Mouse (Mus musculus) MEL (cell line): ENCODE measurements around the gene Fam81a. TPM values are rescaled to one million over a fixed set of nuclear protein-coding genes. Genes with fewer than 3 reads are reported as not detected.

ENCODE experiments used
- DNase-seq: peaks from one replicate; pipeline ENCODE4 v3.0.0; 2011; ENCODE audit warnings: low read depth, low spot score
- H3K27ac ChIP-seq: 2 replicates; pipeline ENCODE4 v1.5.1; 2012; ENCODE audit warnings: low read depth, mild to moderate bottlenecking, control low read depth, low read length, moderate library complexity; ENCODE audit not compliant: control insufficient read depth
- H3K27me3 ChIP-seq, 2 experiments: fragments of 150-350 bp in 1 of 2; sonication (generic) in 1 of 2; 2 replicates each; pipeline ENCODE4 v1.6.1; 2012; ENCODE audit warnings: low read length in 2 of 2, mild to moderate bottlenecking in 2 of 2, improper control_type of control experiment in 1 of 2, moderate library complexity in 1 of 2; ENCODE audit not compliant: insufficient read depth in 2 of 2, control insufficient read depth in 1 of 2
- H3K36me3 ChIP-seq, 2 experiments: 2 replicates each; pipeline ENCODE4 v1.6.1; 2012 to 2014; ENCODE audit warnings: low read length in 2 of 2, improper control_type of control experiment in 1 of 2, inconsistent platforms in 1 of 2, mild to moderate bottlenecking in 1 of 2; ENCODE audit not compliant: insufficient read depth in 2 of 2, control insufficient read depth in 1 of 2
- H3K4me1 ChIP-seq, 2 experiments: fragments of 150-350 bp in 1 of 2; sonication (generic) in 1 of 2; 2 replicates each; pipeline ENCODE4 v1.6.1; 2012; ENCODE audit warnings: low read length in 2 of 2, improper control_type of control experiment in 1 of 2, mild to moderate bottlenecking in 1 of 2; ENCODE audit not compliant: insufficient read depth in 2 of 2, control insufficient read depth in 1 of 2
- H3K4me3 ChIP-seq, 2 experiments: fragments of 150-350 bp in 1 of 2; sonication (generic) in 1 of 2; 2 replicates each; pipeline ENCODE4 v1.5.1; 2012; ENCODE audit warnings: low read depth in 2 of 2, low read length in 2 of 2, mild to moderate bottlenecking in 2 of 2, moderate library complexity in 2 of 2, control low read depth in 1 of 2, improper control_type of control experiment in 1 of 2; ENCODE audit not compliant: control insufficient read depth in 1 of 2, insufficient read depth in 1 of 2
- H3K79me2 ChIP-seq: 2 replicates; pipeline ENCODE4 v1.6.1; 2012; ENCODE audit warnings: mild to moderate bottlenecking, low read length, moderate library complexity; ENCODE audit not compliant: control insufficient read depth, poor library complexity, insufficient read depth
- H3K9ac ChIP-seq: 2 replicates; pipeline ENCODE4 v1.6.1; 2012; ENCODE audit warnings: low read depth, mild to moderate bottlenecking, control low read depth, low read length, moderate library complexity; ENCODE audit not compliant: control insufficient read depth, poor library complexity, severe bottlenecking
- H3K9me3 ChIP-seq: fragments of 150-350 bp; sonication (generic); replicated peaks from 2 replicates; pipeline ENCODE4 v1.6.1; 2012; ENCODE audit warnings: mild to moderate bottlenecking, low read length, improper control_type of control experiment, moderate library complexity; ENCODE audit not compliant: insufficient read depth
- ELF1 ChIP-seq: IDR thresholded peaks from 2 replicates; pipeline ENCODE4 v1.6.1; 2014; ENCODE audit warnings: low read depth, mild to moderate bottlenecking, inconsistent platforms, low read length, improper control_type of control experiment, moderate library complexity
- ETS1 ChIP-seq: IDR thresholded peaks from 2 replicates; pipeline ENCODE4 v1.6.1; 2012; ENCODE audit warnings: low read depth, mild to moderate bottlenecking, inconsistent platforms, low read length, improper control_type of control experiment, moderate library complexity
- GABPA ChIP-seq: IDR thresholded peaks from 2 replicates; pipeline ENCODE4 v1.6.1; 2012; ENCODE audit warnings: low read depth, mild to moderate bottlenecking, inconsistent platforms, low read length, improper control_type of control experiment, moderate library complexity
- HCFC1 ChIP-seq: IDR thresholded peaks from 2 replicates; pipeline ENCODE4 v1.6.1; 2012; ENCODE audit warnings: low read depth, mild to moderate bottlenecking, inconsistent platforms, low read length, improper control_type of control experiment, moderate library complexity
- JUND ChIP-seq: IDR thresholded peaks from 2 replicates; pipeline ENCODE4 v1.6.1; 2011; ENCODE audit warnings: low read depth, mild to moderate bottlenecking, improper control_type of control experiment, low read length
- KAT2A ChIP-seq: conservative IDR thresholded peaks from 2 replicates; pipeline ENCODE4 v1.6.1; 2012; ENCODE audit warnings: low read depth, low read length, improper control_type of control experiment, inconsistent platforms
- MAX ChIP-seq: IDR thresholded peaks from 2 replicates; pipeline ENCODE4 v1.6.1; 2011; ENCODE audit warnings: low read length, improper control_type of control experiment
- MAZ ChIP-seq: IDR thresholded peaks from 2 replicates; pipeline ENCODE4 v1.6.1; 2012; ENCODE audit warnings: low read depth, mild to moderate bottlenecking, inconsistent platforms, low read length, improper control_type of control experiment
- MXI1 ChIP-seq: IDR thresholded peaks from 2 replicates; pipeline ENCODE4 v1.6.1; 2011; ENCODE audit warnings: mild to moderate bottlenecking, low read depth, low read length, improper control_type of control experiment
- POLR2A ChIP-seq, 2 experiments: IDR thresholded peaks; 2 replicates each; pipeline ENCODE4 v1.6.1; 2011 to 2012; ENCODE audit warnings: low read length in 2 of 2, mild to moderate bottlenecking in 2 of 2, control low read depth in 1 of 2, improper control_type of control experiment in 1 of 2, low read depth in 1 of 2, moderate library complexity in 1 of 2; ENCODE audit not compliant: control insufficient read depth in 1 of 2, insufficient read depth in 1 of 2, poor library complexity in 1 of 2
- POLR2AphosphoS2 ChIP-seq: IDR thresholded peaks from 2 replicates; pipeline ENCODE4 v1.6.1; 2011; ENCODE audit warnings: low read length, improper control_type of control experiment
- POLR2AphosphoS5 ChIP-seq: IDR thresholded peaks from 2 replicates; pipeline ENCODE4 v1.6.1; 2012; ENCODE audit warnings: low read depth, borderline replicate concordance, mild to moderate bottlenecking, inconsistent platforms, low read length, moderate library complexity, mixed read lengths
- RAD21 ChIP-seq: IDR thresholded peaks from 2 replicates; pipeline ENCODE4 v1.6.1; 2011; ENCODE audit warnings: mild to moderate bottlenecking, low read depth, low read length, improper control_type of control experiment
- SMC3 ChIP-seq: IDR thresholded peaks from 2 replicates; pipeline ENCODE4 v1.6.1; 2011; ENCODE audit warnings: low read depth, low read length, improper control_type of control experiment
- TAL1 ChIP-seq: IDR thresholded peaks from 2 replicates; pipeline ENCODE4 v1.6.1; 2012; ENCODE audit warnings: mild to moderate bottlenecking, inconsistent platforms, low read length, moderate library complexity, mixed read lengths
- ZC3H11A ChIP-seq: IDR thresholded peaks from 2 replicates; pipeline ENCODE4 v1.6.1; 2012; ENCODE audit warnings: low read depth, mild to moderate bottlenecking, inconsistent platforms, low read length, improper control_type of control experiment
- ZKSCAN1 ChIP-seq: IDR thresholded peaks from 2 replicates; pipeline ENCODE4 v1.6.1; 2012; ENCODE audit warnings: low read depth, mild to moderate bottlenecking, inconsistent platforms, low read length, improper control_type of control experiment, moderate library complexity
- ZMIZ1 ChIP-seq: IDR thresholded peaks from 2 replicates; pipeline ENCODE4 v1.6.1; 2012; ENCODE audit warnings: low read depth, mild to moderate bottlenecking, inconsistent platforms, low read length, improper control_type of control experiment, moderate library complexity
- ZNF384 ChIP-seq: IDR thresholded peaks from 2 replicates; pipeline ENCODE4 v1.6.1; 2012; ENCODE audit warnings: low read depth, mild to moderate bottlenecking, inconsistent platforms, low read length, improper control_type of control experiment
- polyA plus RNA-seq, 2 experiments: library from polyadenylated mRNA; stranded (reverse) in 1 of 2; unstranded in 1 of 2; fragments of >175 nt in 1 of 2; fragments of >200 nt in 1 of 2; gene quantifications; 2 replicates each; pipeline versions ENCODE4 v1.2.1 to v1.2.4; 2012; ENCODE audit warnings: low replicate concordance in 2 of 2, low read depth in 1 of 2; ENCODE audit not compliant: insufficient read length in 2 of 2, insufficient read depth in 1 of 2, missing spikeins in 1 of 2
- total RNA-seq: library from RNA; depleted of rRNA; stranded (reverse); fragments of 300-350 nt; gene quantifications from 2 replicates; pipeline ENCODE4 v1.2.3, GENCODE M21; 2012

Fam81a gene
- total and polyA plus RNA-seq, 3 experiments: not detected

- Histone ChIP-seq H3K9ac (no peak overlapping the region), H3K27ac (no peak overlapping the region), H3K27me3 (no peaks in the 10 kb centered on the region; a peak in 1 of 4 replicates), H3K36me3 (peaks cover 0 to 7% of the 10 kb centered on the region in 2 experiments; a peak in 2 of 4 replicates), H3K9me3 (no peaks in the 10 kb centered on the region), H3K79me2 (no peaks in the 10 kb centered on the region), H3K4me1 (peaks cover 0 to 14% of the 10 kb centered on the region in 2 experiments; a peak in 3 of 4 replicates), H3K4me3 (no peak overlapping the region)
- TF ChIP-seq MAZ (no peak), POLR2A (IDR thresholded peaks at IDR 0.05; ENCODE audit: control insufficient read depth in 1 of 2, insufficient read depth in 1 of 2, low read depth in 1 of 2, low read length in 2 of 2, poor library complexity in 1 of 2) (no peak), POLR2AphosphoS2 (no peak), KAT2A (no peak), ETS1 (no peak), ZC3H11A (no peak), MXI1 (no peak), POLR2AphosphoS5 (no peak), ELF1 (no peak), SMC3 (no peak), ZMIZ1 (no peak), TAL1 (no peak), ZKSCAN1 (no peak), GABPA (no peak), JUND (no peak), MAX (no peak), ZNF384 (no peak), HCFC1 (no peak)
- no peak for DNase-seq
Measured at GRCm38 (mm10) chr9:70049839-70050238, 92.5 kb downstream of the Fam81a start.

GRCm38 (mm10) chr9:70049416-70049783 lies 93.0 kb downstream of the Fam81a start:
- H3K36me3 ChIP-seq: peaks cover 0 to 7% of the 10 kb centered on the region in 2 experiments; a peak in 2 of 4 replicates
- peaks cover 0 to 14% of the 10 kb centered on the region in 2 experiments; a peak in 3 of 4 replicates for H3K4me1 ChIP-seq
- no peak overlapping the region for H3K4me3 ChIP-seq
- H3K79me2 ChIP-seq: no peaks in the 10 kb centered on the region
- no peak overlapping the region for H3K9ac ChIP-seq
- no peaks in the 10 kb centered on the region for H3K9me3 ChIP-seq
- H3K27me3 ChIP-seq: no peaks in the 10 kb centered on the region; a peak in 1 of 4 replicates
- H3K27ac ChIP-seq: no peak overlapping the region
- TF ChIP-seq RAD21 (no peak), GABPA (no peak)
- TF ChIP-seq, all 39 proteins: peak for 0
- no peak for DNase-seq
